Mouse (Mus musculus): ENCODE results near the gene Swap70. TPM values are rescaled to one million over a fixed set of nuclear protein-coding genes. Genes with fewer than 3 reads are reported as not detected.

Gene Swap70
- total RNA-seq, 1 experiment from 2014 or later = 17.2 TPM

- no peak for DNase-seq
These were observed 84.0 kb downstream of the Swap70 start for GRCm38 (mm10) chr7:110305486-110305885.

DNA sequence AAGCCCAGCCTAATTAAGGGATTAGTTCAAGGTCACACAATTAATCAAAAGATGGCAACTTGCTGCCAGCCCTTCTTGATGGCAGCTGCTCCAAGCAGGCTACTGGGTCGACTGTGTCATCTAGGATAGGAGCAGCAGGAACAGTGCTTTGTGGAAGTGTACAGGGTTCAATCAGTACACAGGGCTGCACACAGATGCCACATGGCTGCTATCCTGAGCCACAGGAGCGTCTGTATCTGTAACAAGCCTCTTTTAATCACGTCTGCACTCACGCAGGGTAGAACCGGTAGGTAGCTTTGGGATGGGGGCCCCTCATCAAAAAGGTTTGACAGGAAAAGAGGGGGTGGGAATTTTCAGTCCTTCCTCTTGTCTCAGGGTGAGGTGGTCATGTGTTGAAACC, 84.8 kb downstream of the Swap70 start:
- DNase-seq = no peak

- DNase-seq = no peak
These were observed 86.2 kb downstream of the Swap70 start for GRCm38 (mm10) chr7:110307741-110308140.

GRCm38 (mm10) chr7:110309246-110309645, 87.7 kb downstream of the Swap70 start:
- DNase-seq = no peak

DNA sequence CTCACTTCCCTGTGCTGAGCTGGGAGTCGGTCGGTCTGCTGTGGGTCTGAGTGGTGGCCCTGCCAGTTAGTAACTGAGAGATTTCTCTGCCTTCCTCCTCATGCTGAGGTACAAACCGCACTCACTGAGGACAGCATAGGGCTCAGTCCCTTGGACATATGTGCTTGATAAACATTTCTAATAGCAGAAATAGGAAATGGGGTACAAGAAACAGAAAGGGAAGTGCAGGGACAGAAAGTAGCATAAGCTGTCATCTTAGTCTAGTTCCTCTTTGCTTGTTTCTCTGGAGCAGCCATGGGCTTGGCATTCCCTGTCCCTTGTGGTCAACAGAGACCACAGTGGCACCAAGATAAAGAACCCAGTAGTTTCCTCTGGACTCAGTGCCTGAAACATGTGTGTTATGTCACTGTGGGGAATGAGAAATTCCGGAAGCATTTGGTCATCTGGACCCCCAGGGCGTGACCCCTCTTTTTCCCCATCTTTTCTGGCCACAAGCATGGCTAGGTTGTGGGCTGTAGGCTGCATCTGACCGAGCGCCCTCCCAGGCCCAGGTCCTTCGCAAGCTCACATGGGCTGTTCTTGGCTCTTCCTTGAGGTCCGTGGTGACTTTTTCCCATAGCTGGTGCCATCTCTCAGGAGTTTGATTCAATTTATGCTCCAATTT, 92.0 kb downstream of the Swap70 start:
- DNase-seq = no peak

- DNase-seq = no peak
These were observed 92.9 kb downstream of the Swap70 start for GRCm38 (mm10) chr7:110314401-110314890.

GRCm38 (mm10) chr7:110315352-110315751, 93.8 kb downstream of the Swap70 start:
- no peak for DNase-seq

DNA sequence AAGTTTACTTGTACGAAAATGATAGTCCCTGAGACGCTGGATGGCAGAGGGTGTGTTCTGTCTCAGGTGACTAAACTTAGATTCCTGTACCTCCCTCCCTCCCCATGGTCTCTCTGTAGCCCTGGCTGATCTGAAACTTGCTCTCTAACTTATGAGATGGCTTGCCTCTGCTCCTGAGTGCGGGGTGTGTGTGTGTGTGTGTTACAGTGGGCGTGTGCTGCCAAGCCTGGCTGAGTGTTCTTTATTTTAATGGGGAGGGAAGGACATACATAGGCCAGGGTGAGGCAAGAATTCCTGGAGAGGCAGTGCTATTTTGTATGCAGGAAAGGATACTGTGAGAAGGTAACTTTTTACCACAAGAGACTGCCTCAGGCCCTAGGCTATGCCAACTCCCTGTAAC, 95.9 kb downstream of the Swap70 start:
- no peak for DNase-seq

GRCm38 (mm10) chr7:110318971-110319519, 97.5 kb downstream of the Swap70 start:
- peak; percentile 35 for DNase-seq

GRCm38 (mm10) chr7:110321106-110321505, 99.6 kb downstream of the Swap70 start:
- DNase-seq = no peak

- DNase-seq = no peak
These were observed 103.3 kb downstream of the Swap70 start for GRCm38 (mm10) chr7:110324852-110325251.

DNA sequence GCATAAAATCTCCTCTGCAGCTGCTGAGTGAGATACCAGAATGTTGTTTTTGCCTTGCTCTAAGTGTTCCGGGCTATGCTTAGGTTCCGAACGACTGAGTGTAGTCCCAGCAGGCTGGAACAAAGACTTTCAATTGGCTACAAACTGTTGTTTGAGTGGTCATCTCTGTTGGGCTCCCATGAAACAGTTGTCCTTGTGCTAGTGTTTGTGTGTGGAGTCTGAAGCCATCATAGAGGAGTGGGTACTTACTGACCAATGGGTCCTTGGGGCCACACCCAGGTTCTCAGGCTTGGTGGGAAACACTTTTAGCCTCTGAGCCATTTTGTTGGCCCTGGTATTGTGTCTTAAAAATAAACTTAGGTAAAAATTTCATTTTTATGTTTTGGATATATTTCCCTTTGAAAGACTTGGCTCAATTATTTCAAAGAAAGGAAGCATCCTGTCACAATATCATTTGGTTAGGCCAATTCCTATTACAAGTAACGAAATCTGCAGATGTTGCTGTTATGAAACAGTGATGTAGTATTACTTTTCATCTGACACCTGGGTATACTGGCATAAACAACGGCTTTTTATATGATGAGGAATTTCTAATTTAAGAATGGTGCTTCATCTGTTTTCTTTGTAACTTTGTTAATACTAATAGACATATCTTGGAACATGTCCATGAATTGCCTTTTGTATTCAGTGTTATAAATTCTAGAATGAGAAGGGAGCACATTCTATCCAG, 104.0 kb downstream of the Swap70 start:
- no peak for DNase-seq

Other genes starting within 250 kb of the Swap70 start
- gene Tmem41b, start 234.8 kb upstream of the Swap70 start, total RNA-seq (2021) = 37.5 and 46.1 TPM in 2 replicates
- gene Ipo7, start 203.4 kb upstream of the Swap70 start, total RNA-seq (2021) = 95.0 and 96.7 TPM in 2 replicates
- 10.9 and 15.4 TPM in 2 replicates for gene Zfp143, start 160.5 kb upstream of the Swap70 start, total RNA-seq (2021)
- gene Wee1, start 99.7 kb upstream of the Swap70 start, total RNA-seq (2021) = 13.8 and 15.3 TPM in 2 replicates